Mouse (Mus musculus) c-Kit-positive CD71-negative TER-119-negative erythroid progenitor cells, embryonic 14.5 days (primary cell): Measurements from ENCODE around the gene Chmp3.

Experiments
- DNase-seq: peaks from one replicate; pipeline ENCODE4 v3.0.0-alpha.2; 2013; ENCODE audit warnings: low read depth

The Chmp3 gene

GRCm38 (mm10) chr6:71609968-71610367 is 66.4 kb downstream of the Chmp3 start:
- DNase-seq: no peak

GRCm38 (mm10) chr6:71613225-71613624 is 69.6 kb downstream of the Chmp3 start:
- DNase-seq: no peak

- DNase-seq: no peak
Observed at GRCm38 (mm10) chr6:71616959-71617358, 73.4 kb downstream of the Chmp3 start.

- DNase-seq: no peak
Observed at GRCm38 (mm10) chr6:71621551-71621950, 78.0 kb downstream of the Chmp3 start.

GRCm38 (mm10) chr6:71621981-71622380 is 78.4 kb downstream of the Chmp3 start:
- DNase-seq: no peak

GRCm38 (mm10) chr6:71624723-71625122 is 81.1 kb downstream of the Chmp3 start:
- no peak for DNase-seq

GRCm38 (mm10) chr6:71625984-71626383 is 82.4 kb downstream of the Chmp3 start:
- no peak for DNase-seq

GRCm38 (mm10) chr6:71627325-71627724 is 83.7 kb downstream of the Chmp3 start:
- DNase-seq: no peak

GRCm38 (mm10) chr6:71631196-71631595 is 87.6 kb downstream of the Chmp3 start:
- no peak for DNase-seq

GRCm38 (mm10) chr6:71631706-71632461 is 88.3 kb downstream of the Chmp3 start:
- DNase-seq: no peak
